Mouse (Mus musculus) forebrain, embryonic 16.5 days (tissue): Measurements from ENCODE around the gene Gm11627. TPM values are rescaled to one million over a fixed set of nuclear protein-coding genes. Genes with fewer than 3 reads are reported as not detected.
"Not testable (repeated sequence)": the region's sequence is repeated elsewhere in the genome, so short reads cannot be mapped to it uniquely, and the experiment has no call there.

Experiments used
- ATAC-seq: fragments of 200-750 bp; cut with Nextera tagmentation; 2 replicates; pipeline ENCODE4 v1.8.0; 2017; ENCODE audit warnings: mild to moderate bottlenecking, moderate library complexity
- H3K27ac ChIP-seq: fragments of 300-500 bp; sonication (generic); 2 replicates; pipeline ENCODE4 v1.5.1; 2014; ENCODE audit warnings: low read length, control low read depth
- H3K27me3 ChIP-seq: fragments of 300-500 bp; sonication (generic); replicated peaks from 2 replicates; pipeline ENCODE4 v1.6.1; 2014; ENCODE audit warnings: low read length; ENCODE audit not compliant: control insufficient read depth, insufficient read depth
- H3K36me3 ChIP-seq: fragments of 300-500 bp; sonication (generic); 2 replicates; pipeline ENCODE4 v1.6.1; 2014; ENCODE audit not compliant: control insufficient read depth, insufficient read depth
- H3K4me1 ChIP-seq: fragments of 300-500 bp; sonication (generic); replicated peaks from 2 replicates; pipeline ENCODE4 v1.6.1; 2014; ENCODE audit warnings: low read length; ENCODE audit not compliant: control insufficient read depth, insufficient read depth
- H3K4me2 ChIP-seq: fragments of 300-500 bp; sonication (generic); 2 replicates; pipeline ENCODE4 v1.6.1; 2014; ENCODE audit warnings: mild to moderate bottlenecking, low read length, control low read depth
- H3K4me3 ChIP-seq: fragments of 300-500 bp; sonication (generic); replicated peaks from 2 replicates; pipeline ENCODE4 v1.5.1; 2014; ENCODE audit warnings: mild to moderate bottlenecking, low read length, control low read depth
- H3K9ac ChIP-seq: fragments of 300-500 bp; sonication (generic); replicated peaks from 2 replicates; pipeline ENCODE4 v1.6.1; 2014; ENCODE audit warnings: low read depth, low read length, control low read depth
- H3K9me3 ChIP-seq: fragments of 300-500 bp; sonication (generic); 2 replicates; pipeline ENCODE4 v1.6.1; 2016; ENCODE audit warnings: low read length; ENCODE audit not compliant: control insufficient read depth
- WGBS: fragments of 180-500 bp; shearing (Covaris S2); extraction: QIAGEN DNeasy Blood & Tissue Kit; methylation state at CpG from one replicate; pipeline ENCODE4 v1.1.7; 2014; 5-methylcytosine and 5-hydroxymethylcytosine counted together
- polyA plus RNA-seq: library from polyadenylated mRNA; unstranded; fragments of >200 nt; fragmentation: Nextera tagmentation; extraction: Ambion mirVana; gene quantifications from 2 replicates; pipeline ENCODE4 v1.2.1, GENCODE M21; 2015

The Gm11627 gene
- polyA plus RNA-seq, 1 experiment from 2014 or later, result 6.4 TPM

DNA sequence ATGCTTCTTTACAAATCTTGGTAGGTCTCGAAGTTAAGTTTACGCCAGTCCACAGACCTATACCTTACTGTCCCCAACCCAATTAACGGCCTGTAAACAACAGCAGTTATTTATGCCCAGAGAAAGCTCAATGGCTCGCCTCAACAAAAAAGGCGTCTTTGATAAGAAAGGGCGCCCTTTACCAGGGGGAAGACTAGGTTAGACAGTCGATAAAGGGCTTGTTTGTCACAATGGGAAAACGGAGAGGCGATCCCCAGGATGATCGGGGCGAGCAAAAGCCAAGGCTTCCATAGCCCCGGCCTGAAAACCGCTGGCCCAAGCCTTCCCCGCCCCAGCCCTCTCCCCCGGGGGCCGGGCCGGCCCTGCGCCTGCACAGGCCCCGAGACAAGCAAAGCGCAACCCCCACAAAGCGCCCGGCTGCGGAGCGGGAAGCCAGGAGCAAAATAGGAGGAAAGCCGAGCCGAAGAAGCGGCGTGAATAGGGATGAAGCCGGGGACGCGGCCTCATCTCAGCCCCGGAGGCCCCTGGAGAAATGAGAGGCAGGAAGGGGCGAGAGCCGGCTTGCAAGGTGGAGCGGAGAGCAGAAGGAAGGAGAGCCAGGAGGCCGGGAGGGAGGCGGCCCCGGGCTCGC lies 23.7 kb downstream of the Gm11627 start:
- Histone ChIP-seq H3K27ac (peak overlapping the region; percentile 96), H3K27me3 (no peaks in the 10 kb centered on the region), H3K9me3 (no peaks in the 10 kb centered on the region), H3K4me2 (peak overlapping the region; percentile 92), H3K4me3 (peak overlapping the region; percentile 62), H3K9ac (peak overlapping the region; percentile 95), H3K4me1 (peaks cover 25% of the 10 kb centered on the region), H3K36me3 (no peaks in the 10 kb centered on the region)
- WGBS, result under 1% methylated on average over 39 of the region's 39 CpGs
- ATAC-seq, result peak; percentile 45

DNA sequence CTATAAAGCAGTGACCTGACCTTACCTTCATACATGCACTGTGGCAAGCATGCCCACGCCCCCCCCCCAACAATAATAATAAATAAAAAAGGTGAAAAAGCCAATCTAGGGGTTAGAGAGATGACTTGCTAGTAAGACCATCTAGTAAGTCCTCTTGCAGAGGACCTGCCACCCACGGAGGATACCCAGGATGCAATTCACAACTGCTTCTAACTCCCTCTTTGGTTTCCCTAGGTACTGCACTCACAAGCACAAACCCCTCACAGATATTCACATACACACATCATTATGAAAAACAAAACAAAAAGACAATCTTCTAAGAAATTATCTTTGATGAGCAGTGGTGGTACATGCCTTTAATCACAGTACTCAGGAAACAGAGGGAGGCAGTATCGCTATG lies 27.2 kb downstream of the Gm11627 start:
- Histone ChIP-seq H3K4me3 (no peak overlapping the region), H3K27me3 (no peaks in the 10 kb centered on the region), H3K27ac (no peak overlapping the region), H3K36me3 (no peaks in the 10 kb centered on the region), H3K9ac (no peak overlapping the region), H3K4me2 (no peak overlapping the region), H3K9me3 (no peaks in the 10 kb centered on the region), H3K4me1 (peaks cover 25% of the 10 kb centered on the region)
- 91% methylated on average over 3 of the region's 3 CpGs for WGBS
- no peak for ATAC-seq

- Histone ChIP-seq H3K36me3 (no peaks in the 10 kb centered on the region), H3K27ac (no peak overlapping the region), H3K4me2 (no peak overlapping the region), H3K4me1 (peaks cover 23% of the 10 kb centered on the region), H3K9ac (no peak overlapping the region), H3K27me3 (no peaks in the 10 kb centered on the region), H3K9me3 (no peaks in the 10 kb centered on the region), H3K4me3 (no peak overlapping the region)
- ATAC-seq, result no peak
Measured at GRCm38 (mm10) chr11:102551176-102551575, 28.1 kb downstream of the Gm11627 start.

DNA sequence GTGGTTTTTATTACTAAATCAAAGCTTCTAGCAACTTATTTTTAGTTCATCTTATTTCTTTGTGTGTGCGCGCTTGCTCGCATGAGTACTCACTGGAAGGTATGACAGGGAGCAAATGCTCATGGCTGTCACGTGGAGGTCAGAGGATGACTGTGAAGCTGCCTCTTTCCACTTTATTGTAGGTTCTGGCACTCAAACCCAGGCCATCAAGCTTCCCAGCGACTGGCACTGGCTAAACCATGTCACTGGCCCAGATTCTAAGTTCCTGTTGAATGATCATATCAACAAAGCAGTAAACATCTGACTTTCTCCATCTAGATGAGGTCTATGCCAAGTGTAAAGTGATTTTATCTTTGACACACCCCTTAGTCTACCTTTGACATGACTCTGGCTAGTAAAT lies 37.8 kb downstream of the Gm11627 start:
- H3K4me3 ChIP-seq, result no peak overlapping the region
- no peak for ATAC-seq
- no peaks in the 10 kb centered on the region for H3K36me3 ChIP-seq

GRCm38 (mm10) chr11:102540286-102540685 lies 39.0 kb downstream of the Gm11627 start:
- H3K27me3 ChIP-seq, H3K36me3 ChIP-seq, H3K4me2 ChIP-seq, H3K27ac ChIP-seq, ATAC-seq, H3K9ac ChIP-seq, H3K4me3 ChIP-seq, H3K9me3 ChIP-seq, H3K4me1 ChIP-seq: not testable (repeated sequence)

More for the DNA sequence above, 37.8 kb downstream of the Gm11627 start:
- Histone ChIP-seq H3K4me1 (peaks cover 3% of the 10 kb centered on the region; the same call in 1 of the 2 replicates), H3K27me3 (no peaks in the 10 kb centered on the region), H3K9ac (no peak overlapping the region), H3K9me3 (no peaks in the 10 kb centered on the region), H3K27ac (no peak overlapping the region), H3K4me2 (no peak overlapping the region)
- WGBS, result 97% methylated on average over 5 of the region's 5 CpGs

DNA sequence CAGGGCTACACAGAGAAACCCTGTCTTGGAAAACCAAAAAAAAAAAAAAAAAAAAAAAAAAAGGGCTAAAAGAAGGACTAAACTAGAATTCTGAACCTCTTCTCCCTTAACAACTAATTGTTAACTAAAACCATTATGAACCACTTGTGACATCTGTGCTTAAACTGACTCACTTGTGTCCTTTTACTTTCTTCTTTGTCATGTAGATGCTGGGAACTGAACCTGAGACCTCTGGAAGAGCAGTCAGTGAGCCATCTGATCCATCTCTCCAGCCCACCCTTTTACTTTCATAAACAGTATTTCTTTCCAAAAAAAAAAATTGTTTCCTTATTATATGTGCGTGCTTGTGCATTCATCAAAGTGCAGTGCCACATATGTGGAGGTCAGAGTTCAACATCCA lies 39.6 kb downstream of the Gm11627 start:
- Histone ChIP-seq H3K27ac (no peak overlapping the region), H3K4me2 (no peak overlapping the region), H3K27me3 (no peaks in the 10 kb centered on the region), H3K36me3 (no peaks in the 10 kb centered on the region), H3K4me3 (no peak overlapping the region), H3K4me1 (peaks cover 3% of the 10 kb centered on the region; the same call in 1 of the 2 replicates), H3K9me3 (no peaks in the 10 kb centered on the region), H3K9ac (no peak overlapping the region)
- no peak for ATAC-seq
- 83% methylated on average over 1 of the region's 1 CpGs for WGBS

- Histone ChIP-seq H3K4me3 (no peak overlapping the region), H3K36me3 (no peaks in the 10 kb centered on the region), H3K4me1 (peaks cover 3% of the 10 kb centered on the region; the same call in 1 of the 2 replicates), H3K27me3 (no peaks in the 10 kb centered on the region), H3K9me3 (no peaks in the 10 kb centered on the region), H3K27ac (no peak overlapping the region), H3K9ac (no peak overlapping the region), H3K4me2 (no peak overlapping the region)
- WGBS, result 23% methylated on average over 3 of the region's 3 CpGs
- no peak for ATAC-seq
Measured at GRCm38 (mm10) chr11:102536210-102536609, 43.1 kb downstream of the Gm11627 start.

GRCm38 (mm10) chr11:102534078-102534477 lies 45.2 kb downstream of the Gm11627 start:
- Histone ChIP-seq H3K27ac (no peak overlapping the region), H3K4me1 (peaks cover 3% of the 10 kb centered on the region; the same call in 1 of the 2 replicates), H3K9me3 (no peaks in the 10 kb centered on the region), H3K4me2 (no peak overlapping the region), H3K9ac (no peak overlapping the region), H3K4me3 (no peak overlapping the region), H3K27me3 (no peaks in the 10 kb centered on the region), H3K36me3 (no peaks in the 10 kb centered on the region)
- ATAC-seq, result no peak
- WGBS, result 99% methylated on average over 2 of the region's 2 CpGs

GRCm38 (mm10) chr11:102531425-102531824 lies 47.8 kb downstream of the Gm11627 start:
- peaks cover 6% of the 10 kb centered on the region for H3K4me1 ChIP-seq
- H3K36me3 ChIP-seq, result no peaks in the 10 kb centered on the region
- H3K4me3 ChIP-seq, result no peak overlapping the region
- ATAC-seq, result no peak
- H3K27ac ChIP-seq, result no peak overlapping the region
- no peak overlapping the region for H3K4me2 ChIP-seq
- no peaks in the 10 kb centered on the region for H3K9me3 ChIP-seq
- no peaks in the 10 kb centered on the region for H3K27me3 ChIP-seq
- H3K9ac ChIP-seq, result no peak overlapping the region
- 60% methylated on average over 5 of the region's 5 CpGs for WGBS
